Mouse (Mus musculus) embryonic stem cell, embryonic (primary cell): Measurements from ENCODE around the gene Plpp2.

ENCODE experiments used
- CTCF ChIA-PET, 4 experiments: fragments of 300-600 bp in 2 of 4; fragments of 350-600 bp in 2 of 4; sonication (Branson Sonifier 250); formaldehyde crosslinking; loops; one replicate each; lab custom pipeline; 2022; ENCODE audit warnings: inconsistent platforms in 2 of 4; lab: Charles Lee
- POLR2A ChIA-PET, 4 experiments: fragments of 300-600 bp in 2 of 4; fragments of 350-600 bp in 2 of 4; sonication (Branson Sonifier 250); formaldehyde crosslinking; loops; one replicate each; lab custom pipeline; 2022; ENCODE audit warnings: antibody characterized with exemption in 4 of 4, inconsistent platforms in 1 of 4; lab: Charles Lee

Plpp2 gene

DNA sequence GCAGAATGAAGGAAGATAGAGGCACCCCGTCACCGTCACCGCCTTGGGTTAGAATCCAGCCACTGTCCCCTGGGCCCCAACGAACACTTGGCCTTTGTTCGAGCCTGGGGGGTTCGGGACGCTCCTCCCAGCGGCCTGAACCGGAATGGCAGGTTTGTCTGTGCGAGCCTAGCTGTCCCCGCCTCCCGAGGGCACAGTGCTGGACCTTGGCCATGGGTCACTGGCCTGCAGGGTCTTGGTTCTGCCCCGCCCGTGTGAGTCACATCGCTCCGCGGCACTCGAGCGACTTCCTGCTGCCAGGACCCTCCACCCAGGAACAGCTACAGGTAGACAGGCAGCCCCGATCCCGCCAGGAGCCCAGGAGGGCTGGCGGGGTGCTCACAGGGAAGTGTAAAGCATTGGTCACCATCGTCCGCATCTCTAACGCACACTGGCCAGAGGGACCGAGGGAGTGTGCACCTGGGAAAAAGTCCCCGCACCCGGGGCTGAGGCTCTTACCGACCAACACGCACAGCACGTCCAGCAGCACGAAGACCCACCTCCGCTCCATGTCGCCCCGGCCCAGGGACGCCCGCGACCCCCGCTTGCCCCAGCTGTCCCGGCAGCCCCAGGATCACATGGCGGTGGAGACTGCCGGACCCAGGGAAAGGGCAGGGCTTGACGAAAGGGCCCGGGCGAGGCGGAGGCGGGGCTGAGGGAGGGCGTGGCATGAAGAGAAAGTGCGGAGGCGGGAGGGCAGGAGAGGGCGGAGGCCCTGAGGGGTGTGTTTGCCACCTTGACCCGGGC, at the start of gene Plpp2:
TSS of gene Plpp2 (minus strand) at position 671 of the 786 bp plus-strand sequence.
- ChIA-PET POLR2A (interaction anchor here (0.6 to 2.5 kb wide), 8 partner anchors 13 to 777 kb away, joined by 3 to 14 read pairs (median 4); partner anchors contain the start of gene Mier2 (in 2 of the 4)), CTCF (interaction anchor here in 2 of 4 experiments (0.5 to 1.2 kb wide), 4 partner anchors 8 to 234 kb away, joined by 3 to 4 read pairs (median 3); no protein-coding TSS in a partner anchor)

DNA sequence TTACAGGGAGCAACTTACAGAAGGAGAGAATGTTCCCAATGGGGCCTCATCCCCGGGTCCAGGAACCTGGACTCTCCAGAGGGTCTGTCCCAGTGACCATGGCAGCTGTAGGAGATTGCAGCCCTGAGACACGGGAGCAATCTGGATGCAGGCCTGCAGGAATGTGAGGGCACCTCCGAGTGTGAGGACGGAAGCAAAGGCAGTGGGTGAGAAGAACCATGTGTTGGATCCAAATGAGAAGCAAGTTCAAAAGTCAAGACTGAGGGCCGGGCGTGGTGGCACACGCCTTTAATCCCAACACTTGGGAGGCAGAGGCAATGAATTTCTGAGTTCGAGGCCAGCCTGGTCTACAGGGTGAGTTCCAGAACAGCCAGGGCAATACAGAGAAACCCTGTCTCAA, 47.9 kb upstream of the Plpp2 start:
- POLR2A ChIA-PET: interaction anchor here in 2 of 4 experiments (0.9 to 1.7 kb wide), 3 partner anchors 14 to 82 kb away, joined by 3 to 5 read pairs (median 5); no protein-coding TSS in a partner anchor
- CTCF ChIA-PET: interaction anchor here in 1 of 4 experiments (0.5 to 1.5 kb wide), 2 partner anchors 72 to 84 kb away, joined by 3 read pairs; no protein-coding TSS in a partner anchor

DNA sequence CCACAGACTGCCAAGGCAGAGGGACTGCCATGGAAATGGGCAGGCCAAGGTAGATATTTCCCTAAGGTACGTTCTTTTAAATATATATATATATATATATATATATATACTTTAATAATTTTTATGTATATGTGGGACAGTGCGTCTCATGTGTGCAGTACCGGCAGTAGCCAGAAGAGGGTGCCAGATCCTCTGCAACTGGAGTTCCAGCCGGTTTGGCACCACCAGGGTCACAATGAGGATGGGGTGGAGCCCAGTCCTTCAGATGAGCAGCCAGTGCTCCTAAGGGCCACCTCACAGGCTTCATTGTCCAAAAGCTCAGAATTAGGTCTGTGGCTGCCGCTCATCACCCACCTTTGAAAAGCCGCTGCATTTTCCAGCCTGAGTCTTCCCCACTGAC, 47.2 kb upstream of the Plpp2 start:
- POLR2A ChIA-PET: interaction anchor here in 2 of 4 experiments (1.2 to 1.7 kb wide), 3 partner anchors 15 to 114 kb away, joined by 4 to 5 read pairs (median 5); no protein-coding TSS in a partner anchor
- CTCF ChIA-PET: interaction anchor here in 3 of 4 experiments (0.5 to 1.5 kb wide), 9 partner anchors 14 to 1202 kb away, joined by 3 to 7 read pairs (median 3); partner anchors contain the start of genes C2cd4c (in 1 of the 3) and Tpgs1 (in 1 of the 3)

DNA sequence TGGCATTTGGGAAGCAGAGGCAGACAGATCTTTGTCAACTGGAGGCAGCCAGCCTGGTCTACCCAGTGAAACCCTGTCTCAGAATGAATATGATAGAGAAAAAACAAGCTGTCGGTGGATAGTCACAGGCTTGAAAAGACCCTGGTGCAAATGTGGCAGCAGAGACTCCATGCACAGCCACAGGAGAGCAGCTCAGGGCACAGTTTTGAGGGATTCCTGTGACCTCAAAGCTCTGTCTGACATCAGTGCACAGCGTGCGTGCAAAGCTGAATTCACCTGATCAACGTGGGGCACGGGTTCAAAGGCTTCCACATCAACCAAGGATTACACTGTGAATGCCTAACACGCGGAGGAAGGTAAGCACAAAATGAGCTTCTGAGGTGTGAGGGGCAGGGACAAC, 46.8 kb upstream of the Plpp2 start:
- ChIA-PET CTCF (interaction anchor here (0.5 to 2.5 kb wide), 13 partner anchors 15 to 1202 kb away, joined by 3 to 17 read pairs (median 4); partner anchors contain the start of genes C2cd4c (in 1 of the 4) and Tpgs1 (in 1 of the 4)), POLR2A (interaction anchor here in 3 of 4 experiments (0.5 to 1.7 kb wide), 4 partner anchors 15 to 664 kb away, joined by 4 to 5 read pairs (median 5); no protein-coding TSS in a partner anchor)

DNA sequence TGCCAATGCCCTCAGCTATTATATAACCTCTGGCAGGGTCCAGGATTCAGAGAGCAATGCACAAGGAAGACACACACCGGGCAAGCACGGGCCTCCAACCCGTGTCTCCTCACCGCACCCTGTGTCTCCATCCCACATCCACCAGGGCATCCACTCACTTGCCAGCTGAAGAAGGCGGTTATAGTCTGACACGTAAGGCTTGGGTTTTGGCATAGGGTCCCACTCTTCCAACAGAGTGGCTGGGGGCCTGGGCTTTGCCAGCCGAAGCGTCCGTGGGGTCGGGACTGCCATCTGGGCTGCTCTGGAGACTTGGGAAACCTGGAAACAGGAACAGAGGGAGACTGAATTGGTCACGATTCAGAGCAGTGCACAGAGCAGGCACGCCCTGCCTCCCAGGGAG, 46.2 kb upstream of the Plpp2 start:
- CTCF ChIA-PET: interaction anchor here in 3 of 4 experiments (0.6 to 2.5 kb wide), 10 partner anchors 16 to 132 kb away, joined by 3 to 17 read pairs (median 4); partner anchors contain the start of genes C2cd4c (in 1 of the 3), Madcam1 (in 1 of the 3) and Tpgs1 (in 1 of the 3)
- POLR2A ChIA-PET: interaction anchor here in 3 of 4 experiments (0.5 to 1.7 kb wide), 4 partner anchors 16 to 665 kb away, joined by 4 to 5 read pairs (median 5); no protein-coding TSS in a partner anchor

DNA sequence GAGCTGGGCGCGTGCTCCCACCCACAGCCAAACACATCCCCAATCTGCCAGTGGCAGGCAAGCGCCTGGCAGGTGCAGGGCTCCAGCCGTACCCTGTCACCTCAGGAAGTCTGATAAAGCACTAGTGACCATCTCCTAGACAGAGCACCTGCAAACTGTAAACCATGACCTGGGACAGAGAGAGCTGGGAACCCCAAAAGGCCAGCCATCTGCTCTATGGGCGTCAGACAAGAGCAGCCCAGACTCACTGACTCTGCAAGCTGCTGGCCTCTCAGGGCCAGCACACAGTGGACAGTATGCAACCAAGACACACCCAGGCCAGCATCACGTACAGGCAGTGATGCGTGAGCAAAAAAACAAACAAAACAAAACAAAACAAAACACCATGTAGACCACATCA, 45.3 kb upstream of the Plpp2 start:
- ChIA-PET CTCF (interaction anchor here in 2 of 4 experiments (0.8 to 2.5 kb wide), 4 partner anchors 14 to 104 kb away, joined by 3 to 17 read pairs (median 4); partner anchors contain the start of gene Madcam1 (in 1 of the 2)), POLR2A (no interaction called here)

DNA sequence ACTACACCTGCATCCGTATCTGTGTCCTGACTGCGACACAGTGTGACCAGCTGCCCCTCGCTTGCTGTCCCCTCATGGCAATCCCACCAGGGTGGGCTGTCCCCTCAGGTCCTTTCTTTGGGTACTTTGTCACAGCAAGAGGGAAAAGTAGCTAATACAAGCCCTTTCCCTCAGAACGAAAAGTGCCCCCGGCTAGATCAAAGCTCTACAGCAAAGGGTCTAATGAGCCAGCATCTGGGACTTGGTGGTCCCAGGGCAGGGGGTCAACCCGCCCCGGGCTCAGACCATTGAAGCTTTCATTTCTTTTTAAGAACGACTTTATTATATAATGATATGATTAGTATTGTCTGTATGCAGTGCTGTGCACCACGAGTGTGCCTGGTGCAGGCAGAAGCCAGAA, 44.7 kb upstream of the Plpp2 start:
- ChIA-PET POLR2A (no interaction called here), CTCF (interaction anchor here in 2 of 4 experiments (0.8 to 3.3 kb wide), 4 partner anchors 13 to 86 kb away, joined by 3 to 17 read pairs (median 7); partner anchors contain the start of gene Madcam1 (in 1 of the 2))

DNA sequence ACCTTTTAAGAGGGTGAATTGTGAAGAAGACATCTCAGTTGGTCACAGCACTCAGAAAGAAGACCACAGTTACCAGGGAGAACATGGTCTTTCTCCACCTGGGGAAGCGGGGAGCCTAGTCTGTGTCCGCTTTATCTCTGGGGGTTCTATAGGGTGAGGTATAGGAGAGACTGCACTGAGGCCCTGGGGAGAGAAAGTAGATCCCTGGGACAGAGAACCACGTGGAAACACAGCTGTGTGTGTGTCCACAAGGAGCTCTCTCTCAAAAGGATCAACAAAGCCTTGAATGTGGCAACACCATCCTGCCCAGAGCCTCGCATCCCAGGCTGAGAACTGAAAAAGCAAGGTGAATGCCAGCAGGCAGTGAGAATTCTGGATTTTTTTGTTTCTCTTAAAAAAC, 43.8 kb upstream of the Plpp2 start:
- CTCF ChIA-PET: interaction anchor here in 1 of 4 experiments (3.3 kb wide), 1 partner anchor 18 kb away, joined by 9 read pairs; no protein-coding TSS in a partner anchor
- POLR2A ChIA-PET: no interaction called here

DNA sequence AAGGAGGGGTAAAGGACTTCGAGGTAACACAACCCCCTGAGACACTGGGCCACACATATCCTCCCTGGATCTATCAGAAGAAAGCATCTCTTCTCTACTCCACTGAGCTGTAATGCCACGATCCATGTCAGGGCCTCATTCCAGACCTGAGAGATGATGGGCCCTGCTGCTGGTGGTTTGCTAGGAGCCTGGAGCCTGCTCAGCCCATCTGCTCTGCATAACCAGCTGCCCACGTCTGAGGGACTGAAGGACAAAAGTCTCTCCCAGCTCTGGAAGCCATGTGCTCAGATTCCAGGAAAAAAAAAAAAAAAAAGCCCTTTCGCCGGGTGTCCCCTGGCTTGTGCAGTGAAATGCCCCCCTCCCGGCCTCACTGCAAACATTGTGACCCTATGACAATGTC, 42.2 kb upstream of the Plpp2 start:
- ChIA-PET POLR2A (interaction anchor here in 2 of 4 experiments (0.5 to 0.7 kb wide), 3 partner anchors 79 to 255 kb away, joined by 3 to 6 read pairs (median 3); no protein-coding TSS in a partner anchor), CTCF (interaction anchor here in 1 of 4 experiments (0.9 to 3.3 kb wide), 2 partner anchors 19 to 88 kb away, joined by 3 to 9 read pairs; partner anchors contain the start of gene Madcam1)

DNA sequence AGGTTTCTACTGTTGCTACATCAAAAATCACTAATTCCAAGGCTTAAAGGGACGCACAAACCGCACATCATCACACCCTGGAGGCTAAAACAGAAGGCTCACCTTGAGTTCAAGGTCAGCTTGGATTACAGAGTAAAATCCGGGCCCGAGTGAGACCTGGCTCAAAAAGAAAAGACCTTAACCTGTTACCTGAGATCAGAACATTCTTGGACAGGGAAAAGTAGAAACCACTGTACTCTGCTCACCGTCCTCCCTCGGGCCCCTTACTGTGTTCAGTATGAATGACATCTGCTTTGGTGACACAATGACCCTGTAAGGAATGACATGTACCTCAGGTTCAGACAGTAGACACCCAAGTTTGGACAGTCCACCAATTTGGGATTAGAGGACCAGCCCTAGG, 41.2 kb upstream of the Plpp2 start:
- POLR2A ChIA-PET: interaction anchor here in 1 of 4 experiments (0.6 kb wide), 1 partner anchor 75 kb away, joined by 6 read pairs; no protein-coding TSS in a partner anchor
- CTCF ChIA-PET: interaction anchor here in 1 of 4 experiments (0.6 to 1.0 kb wide), 2 partner anchors 20 to 801 kb away, joined by 3 to 4 read pairs; partner anchors contain the start of gene Mier2

DNA sequence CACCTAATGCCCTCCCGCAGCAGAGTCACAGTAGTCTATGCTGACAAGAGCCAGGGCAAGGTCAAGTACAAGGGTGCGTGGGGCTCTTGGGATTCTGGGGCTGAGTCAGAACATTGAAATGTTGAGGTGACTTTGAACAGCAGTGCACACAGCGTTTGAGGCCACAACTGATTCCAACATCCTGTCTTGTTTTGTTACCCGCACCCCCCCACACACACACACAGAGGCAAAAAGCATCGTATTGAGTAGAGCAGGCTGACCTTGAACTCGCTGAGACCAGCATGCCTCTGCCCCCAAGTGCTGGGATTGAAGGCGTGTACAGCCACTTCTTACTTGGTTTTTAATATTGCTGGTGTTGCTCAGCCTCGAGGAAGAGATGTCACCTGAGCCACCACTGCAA, 40.8 kb upstream of the Plpp2 start:
- ChIA-PET CTCF (interaction anchor here in 1 of 4 experiments (0.6 kb wide), 1 partner anchor 802 kb away, joined by 4 read pairs; no protein-coding TSS in a partner anchor), POLR2A (interaction anchor here in 1 of 4 experiments (0.6 kb wide), 1 partner anchor 76 kb away, joined by 6 read pairs; no protein-coding TSS in a partner anchor)

DNA sequence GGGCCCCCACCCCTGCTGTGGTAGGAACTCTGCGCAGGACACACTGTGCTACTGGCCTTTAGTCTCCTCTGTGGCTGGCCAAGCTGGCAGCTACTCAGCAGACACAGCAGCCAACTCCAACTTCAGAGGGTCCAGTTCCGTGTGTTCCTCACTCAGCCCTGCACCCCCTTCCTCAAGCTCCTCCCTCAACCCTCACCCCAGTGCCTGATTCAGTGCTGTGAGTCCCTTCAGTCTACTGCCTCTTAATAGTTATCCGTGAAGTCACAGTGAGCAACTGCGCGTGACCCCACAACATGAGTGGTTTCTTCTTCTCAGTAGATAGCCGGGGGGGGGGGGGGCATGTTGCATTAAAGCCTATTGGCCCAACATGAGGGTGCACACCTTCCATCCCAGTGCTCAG, 40.0 kb upstream of the Plpp2 start:
- ChIA-PET CTCF (no interaction called here), POLR2A (interaction anchor here in 1 of 4 experiments (0.6 kb wide), 1 partner anchor 83 kb away, joined by 6 read pairs; no protein-coding TSS in a partner anchor)

DNA sequence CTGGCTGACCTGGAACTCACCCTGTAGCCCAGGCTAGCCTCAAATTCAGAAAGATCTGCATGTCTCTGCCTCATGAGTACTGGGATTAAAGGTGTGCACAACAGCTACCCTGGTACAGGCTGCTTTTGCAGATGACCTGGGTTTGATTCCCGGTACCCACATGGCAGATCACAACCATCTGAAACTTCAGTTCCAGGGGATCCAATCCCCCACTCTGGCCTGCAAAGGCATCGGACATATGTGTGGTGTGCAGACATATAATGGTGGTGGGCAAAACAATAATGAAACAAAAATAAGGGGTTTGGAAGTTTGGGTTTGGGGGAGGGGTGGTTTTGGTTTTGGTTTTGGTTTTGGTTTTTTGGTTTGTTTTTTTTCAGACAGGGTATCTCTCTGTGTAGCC, 37.7 kb upstream of the Plpp2 start:
- ChIA-PET POLR2A (no interaction called here), CTCF (no interaction called here)

DNA sequence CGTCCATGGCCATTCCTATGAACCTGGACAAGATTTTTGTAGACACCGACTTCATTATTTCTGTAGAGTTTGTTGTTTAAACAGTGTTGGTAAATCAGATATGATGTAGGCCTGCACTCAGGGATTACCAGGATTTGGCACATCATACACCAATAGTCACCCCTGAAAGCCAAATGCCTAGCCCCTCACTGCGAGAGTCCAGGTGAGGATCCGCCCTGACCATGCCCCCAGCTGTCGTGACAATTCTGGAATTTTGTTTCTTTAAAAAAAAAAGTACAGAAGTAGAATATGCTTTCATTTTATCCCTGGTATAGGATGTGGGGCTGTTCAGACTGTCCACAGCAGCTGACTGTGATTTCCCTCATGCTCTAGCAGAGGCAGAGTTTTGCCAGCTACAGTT, 36.3 kb upstream of the Plpp2 start:
- ChIA-PET CTCF (interaction anchor here in 1 of 4 experiments (0.6 to 0.9 kb wide), 2 partner anchors 210 to 242 kb away, joined by 3 read pairs; no protein-coding TSS in a partner anchor), POLR2A (no interaction called here)

DNA sequence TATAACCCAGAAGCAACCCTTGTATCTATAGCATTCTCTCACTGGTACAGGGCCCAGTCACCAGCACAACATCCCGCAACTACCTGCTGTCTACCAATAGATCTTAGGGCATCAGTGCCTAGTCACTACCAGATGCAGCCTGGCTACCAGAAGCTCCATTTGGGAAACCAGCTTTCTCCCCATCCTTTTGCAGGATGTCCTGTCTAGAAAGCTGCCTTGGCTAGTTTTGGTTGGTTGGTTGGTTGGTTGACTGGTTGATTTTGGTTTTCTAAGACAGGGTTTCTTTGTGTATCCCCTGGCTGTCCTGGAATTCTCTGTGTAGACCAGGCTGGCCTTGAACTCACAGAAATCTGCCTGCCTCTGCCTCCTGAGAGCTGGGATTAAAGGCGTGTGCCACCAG, 26.1 kb upstream of the Plpp2 start:
- CTCF ChIA-PET: no interaction called here
- POLR2A ChIA-PET: interaction anchor here in 1 of 4 experiments (0.6 kb wide), 1 partner anchor 63 kb away, joined by 5 read pairs; no protein-coding TSS in a partner anchor

DNA sequence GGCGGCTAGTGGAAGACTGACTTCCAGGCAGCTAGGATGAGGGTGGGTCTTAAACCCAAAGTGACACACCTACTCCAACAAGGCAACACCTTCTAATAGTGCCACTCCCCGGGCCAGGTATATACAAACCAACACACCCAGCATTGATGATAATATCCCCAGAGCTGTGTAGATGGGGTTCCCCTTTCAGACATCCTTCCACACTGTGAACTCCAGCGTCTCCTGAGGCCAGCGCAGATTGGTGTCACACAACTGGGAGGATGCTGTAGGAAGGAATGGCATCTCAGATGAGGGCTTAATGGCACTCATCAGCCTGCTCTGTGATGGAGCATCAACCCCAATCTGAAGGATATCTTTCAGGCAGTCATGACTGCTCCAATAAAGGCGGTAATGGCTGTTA, 23.9 kb upstream of the Plpp2 start:
- POLR2A ChIA-PET: interaction anchor here in 1 of 4 experiments (1.0 kb wide), 1 partner anchor 115 kb away, joined by 3 read pairs; no protein-coding TSS in a partner anchor

DNA sequence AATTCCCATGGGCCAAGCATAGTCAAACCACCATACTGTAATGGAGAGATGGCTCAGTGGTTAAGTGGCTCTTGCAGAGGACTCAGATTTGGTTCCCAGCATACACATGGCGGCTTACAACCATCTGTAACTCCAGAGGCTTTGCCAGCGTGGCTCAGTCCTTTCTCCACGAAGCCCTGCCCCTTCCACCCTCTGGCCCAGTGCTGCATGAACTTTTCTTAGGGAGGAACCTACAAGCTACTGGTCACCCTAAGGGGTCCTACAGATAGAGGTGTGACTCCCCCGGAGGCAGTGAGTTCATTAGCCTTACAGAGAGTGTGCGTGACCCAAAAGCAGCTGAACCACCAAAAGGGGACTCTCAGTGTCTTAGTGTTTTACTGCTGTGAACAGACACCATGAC, 23.4 kb upstream of the Plpp2 start:
- CTCF ChIA-PET: no interaction called here
- POLR2A ChIA-PET: interaction anchor here in 1 of 4 experiments (1.0 kb wide), 1 partner anchor 115 kb away, joined by 3 read pairs; no protein-coding TSS in a partner anchor

More for the DNA sequence above, 23.9 kb upstream of the Plpp2 start:
- CTCF ChIA-PET: no interaction called here

DNA sequence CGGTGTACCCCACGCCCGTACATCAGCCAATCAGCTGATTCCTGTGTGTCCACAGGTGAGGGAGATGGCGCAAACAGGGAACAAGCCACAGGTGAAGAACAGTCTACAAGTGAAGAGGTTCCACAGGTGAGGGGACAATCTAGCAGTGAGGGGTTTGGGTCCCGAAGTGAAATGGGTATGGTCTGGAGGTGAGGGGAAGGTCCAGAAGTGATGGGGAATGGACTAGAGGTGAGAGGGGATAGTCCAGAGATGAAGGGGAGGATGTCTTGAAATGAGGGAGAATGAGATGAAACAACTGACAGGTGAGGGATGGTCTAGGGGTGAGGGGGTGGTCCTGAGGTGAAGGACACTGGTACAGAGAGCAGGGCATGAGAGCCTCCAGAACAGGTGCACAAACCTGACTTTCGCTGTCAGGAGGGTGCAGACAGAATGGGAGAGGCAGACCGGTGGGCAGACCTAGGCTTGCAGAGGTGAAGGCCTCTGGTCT, 21.7 kb upstream of the Plpp2 start:
- ChIA-PET POLR2A (interaction anchor here (0.6 to 3.7 kb wide), 16 partner anchors 11 to 149 kb away, joined by 3 to 24 read pairs (median 3); partner anchors contain the start of genes Plpp2 (in 2 of the 4), Bsg (in 1 of the 4), C2cd4c (in 1 of the 4) and Cdc34 (in 1 of the 4)), CTCF (interaction anchor here in 3 of 4 experiments (0.6 to 1.0 kb wide), 9 partner anchors 20 to 920 kb away, joined by 3 to 30 read pairs (median 3); no protein-coding TSS in a partner anchor)
